Mouse (Mus musculus): ENCODE measurements around the gene Vegfc. TPM values are rescaled to one million over a fixed set of nuclear protein-coding genes. Genes with fewer than 3 reads are reported as not detected.

The Vegfc gene
- total RNA-seq, 1 experiment from 2014 or later = 5.3 TPM

GRCm38 (mm10) chr8:54122345-54122744 lies 44.9 kb downstream of the Vegfc start:
- ATAC-seq (replicated peaks in 1 of 2; ENCODE audit: insufficient read depth in 1 of 2, low FRiP score in 2 of 2, low TSS enrichment in 1 of 2, low read depth in 1 of 2, poor library complexity in 2 of 2, severe bottlenecking in 2 of 2) = no peak

GRCm38 (mm10) chr8:54130558-54130957 lies 53.2 kb downstream of the Vegfc start:
- no peak for ATAC-seq (replicated peaks in 1 of 2; ENCODE audit: insufficient read depth in 1 of 2, low FRiP score in 2 of 2, low TSS enrichment in 1 of 2, low read depth in 1 of 2, poor library complexity in 2 of 2, severe bottlenecking in 2 of 2)

DNA sequence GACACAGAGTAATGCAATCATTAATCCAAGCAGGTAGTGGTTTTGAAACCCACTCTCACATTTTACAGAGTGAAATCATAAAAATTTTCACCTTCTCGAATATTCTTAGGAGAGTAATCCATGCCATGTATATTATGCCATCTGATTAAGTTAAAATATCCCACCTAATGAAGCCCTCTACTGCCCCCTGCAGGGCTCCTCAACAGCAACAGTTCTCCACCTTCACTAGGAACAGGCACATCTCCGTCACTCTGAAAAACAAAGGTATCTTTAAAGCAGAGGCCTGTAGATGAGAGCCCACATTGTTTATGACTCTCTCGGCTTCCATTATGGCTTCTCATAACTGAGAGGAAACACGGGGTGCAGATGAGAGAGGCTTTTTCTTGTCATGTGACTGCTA lies 75.8 kb downstream of the Vegfc start:
- peak; percentile 77 to 78; a peak in 3 of 4 replicates for ATAC-seq (replicated peaks in 1 of 2; ENCODE audit: insufficient read depth in 1 of 2, low FRiP score in 2 of 2, low TSS enrichment in 1 of 2, low read depth in 1 of 2, poor library complexity in 2 of 2, severe bottlenecking in 2 of 2)

GRCm38 (mm10) chr8:54163505-54163904 lies 86.1 kb downstream of the Vegfc start:
- ATAC-seq (replicated peaks in 1 of 2; ENCODE audit: insufficient read depth in 1 of 2, low FRiP score in 2 of 2, low TSS enrichment in 1 of 2, low read depth in 1 of 2, poor library complexity in 2 of 2, severe bottlenecking in 2 of 2) = peak; percentile 93 to 95

DNA sequence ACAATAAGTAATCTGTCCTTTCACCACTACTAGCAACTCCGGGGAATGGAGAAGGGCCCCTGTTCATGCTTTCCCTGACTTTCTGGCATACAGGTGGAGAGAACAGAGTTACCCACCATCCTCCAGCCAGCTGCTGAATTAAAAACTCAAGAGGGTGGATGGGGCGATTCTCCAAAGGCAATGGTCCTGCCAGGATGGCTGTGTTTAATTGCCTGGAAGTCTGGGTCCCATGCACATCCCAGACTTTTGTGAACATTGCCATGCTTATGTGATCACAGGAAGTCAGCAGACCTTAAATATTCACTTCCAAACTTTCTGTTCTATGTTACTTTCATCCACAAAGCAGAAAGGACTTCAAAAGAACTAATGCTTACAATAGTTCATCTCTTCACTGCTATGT lies 107.9 kb downstream of the Vegfc start:
- no peak for ATAC-seq (replicated peaks in 1 of 2; ENCODE audit: insufficient read depth in 1 of 2, low FRiP score in 2 of 2, low TSS enrichment in 1 of 2, low read depth in 1 of 2, poor library complexity in 2 of 2, severe bottlenecking in 2 of 2)

- ATAC-seq (replicated peaks in 1 of 2; ENCODE audit: insufficient read depth in 1 of 2, low FRiP score in 2 of 2, low TSS enrichment in 1 of 2, low read depth in 1 of 2, poor library complexity in 2 of 2, severe bottlenecking in 2 of 2) = no peak
These were observed 108.5 kb downstream of the Vegfc start for GRCm38 (mm10) chr8:54185927-54186326.

GRCm38 (mm10) chr8:54216250-54216649 lies 138.8 kb downstream of the Vegfc start:
- no peak for ATAC-seq (replicated peaks in 1 of 2; ENCODE audit: insufficient read depth in 1 of 2, low FRiP score in 2 of 2, low TSS enrichment in 1 of 2, low read depth in 1 of 2, poor library complexity in 2 of 2, severe bottlenecking in 2 of 2)

DNA sequence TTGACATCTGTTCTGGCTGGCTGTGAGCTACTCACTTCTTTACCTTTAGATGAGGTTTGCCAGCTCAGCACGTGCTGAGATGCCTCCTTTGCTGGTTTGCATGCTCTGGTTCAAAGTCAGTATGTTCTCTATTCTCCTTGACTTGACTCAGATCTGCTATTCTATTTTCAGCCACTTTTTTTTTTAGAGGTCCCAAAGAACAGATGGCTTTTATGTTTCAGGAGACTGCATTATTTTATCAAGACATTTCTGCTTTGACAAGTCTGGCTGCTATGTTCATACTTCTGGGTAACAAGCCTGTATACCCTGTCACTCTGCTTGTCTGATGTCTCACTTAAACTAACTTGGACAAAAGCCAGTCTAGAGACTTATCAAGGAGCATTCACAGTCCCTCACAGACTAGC lies 151.4 kb downstream of the Vegfc start:
- no peak for ATAC-seq (replicated peaks in 1 of 2; ENCODE audit: insufficient read depth in 1 of 2, low FRiP score in 2 of 2, low TSS enrichment in 1 of 2, low read depth in 1 of 2, poor library complexity in 2 of 2, severe bottlenecking in 2 of 2)

- ATAC-seq (replicated peaks in 1 of 2; ENCODE audit: insufficient read depth in 1 of 2, low FRiP score in 2 of 2, low TSS enrichment in 1 of 2, low read depth in 1 of 2, poor library complexity in 2 of 2, severe bottlenecking in 2 of 2) = peak; percentile 47 to 56
These were observed 153.2 kb downstream of the Vegfc start for GRCm38 (mm10) chr8:54230638-54231037.

- ATAC-seq (replicated peaks in 1 of 2; ENCODE audit: insufficient read depth in 1 of 2, low FRiP score in 2 of 2, low TSS enrichment in 1 of 2, low read depth in 1 of 2, poor library complexity in 2 of 2, severe bottlenecking in 2 of 2) = no peak
These were observed 155.9 kb downstream of the Vegfc start for GRCm38 (mm10) chr8:54233316-54233715.

All from hematopoietic stem cell, adult 5-6 weeks (primary cell).